Mouse (Mus musculus): ENCODE results near the gene Vps9d1.

DNA sequence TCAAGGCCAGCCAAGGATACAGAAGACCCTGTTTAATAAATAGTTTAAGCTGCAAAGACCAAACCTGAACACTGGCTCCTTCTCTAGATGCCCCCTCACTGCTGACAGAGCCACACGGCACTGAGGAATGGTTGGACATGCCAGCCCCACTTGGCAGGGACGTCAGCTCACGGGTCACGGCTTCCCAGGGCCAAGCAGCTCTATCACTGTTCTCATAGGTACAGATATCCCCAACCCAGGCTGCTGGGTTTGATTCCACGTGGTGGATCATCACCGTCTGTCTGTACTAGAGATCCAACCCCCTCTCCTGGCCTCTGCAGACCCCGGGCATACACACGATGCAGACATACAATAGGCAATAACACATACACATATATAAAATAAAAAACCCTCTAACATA lies 36.5 kb upstream of the Vps9d1 start:
- TF ChIP-seq CTCF (IDR thresholded peaks at IDR 0.05; ENCODE audit: insufficient read depth, low read length) (no peak), POLR2A (IDR thresholded peaks at IDR 0.05; ENCODE audit: borderline replicate concordance, extremely low read depth, low read depth, low read length) (no peak)

All from lung, adult 2 months (tissue).